Mouse (Mus musculus) liver, postnatal 0 days (tissue): ENCODE data around the gene A030014E15Rik. TPM values are rescaled to one million over a fixed set of nuclear protein-coding genes. Genes with fewer than 3 reads are reported as not detected.
"Not testable (repeated sequence)": the region's sequence is repeated elsewhere in the genome, so short reads cannot be mapped to it uniquely, and the experiment has no call there.

Source experiments
- ATAC-seq: fragments of 200-750 bp; cut with Nextera tagmentation; 2 replicates; pipeline ENCODE4 v1.8.0; 2017; ENCODE audit warnings: mild to moderate bottlenecking, moderate library complexity
- DNase-seq: peaks from one replicate; pipeline ENCODE4 v3.0.0-alpha.2; 2016
- H3K27ac ChIP-seq: fragments of 300-500 bp; sonication (generic); 2 replicates; pipeline ENCODE4 v1.5.1; 2014; ENCODE audit warnings: antibody characterized with exemption, moderate library complexity, mild to moderate bottlenecking, low read depth
- H3K27me3 ChIP-seq: fragments of 300-500 bp; sonication (generic); 2 replicates; pipeline ENCODE4 v1.6.1; 2014; ENCODE audit warnings: low read length, control low read depth, mixed read lengths; ENCODE audit not compliant: insufficient read depth
- H3K36me3 ChIP-seq: fragments of 300-500 bp; sonication (generic); replicated peaks from 2 replicates; pipeline ENCODE4 v1.6.1; 2014; ENCODE audit warnings: mild to moderate bottlenecking, control low read depth, low read length, moderate library complexity, mixed read lengths; ENCODE audit not compliant: insufficient read depth
- H3K4me1 ChIP-seq: fragments of 300-500 bp; sonication (generic); 2 replicates; pipeline ENCODE4 v1.6.1; 2014; ENCODE audit warnings: antibody characterized with exemption, mild to moderate bottlenecking, control low read depth; ENCODE audit not compliant: insufficient read depth
- H3K4me2 ChIP-seq: fragments of 300-500 bp; sonication (generic); 2 replicates; pipeline ENCODE4 v1.6.1; 2014; ENCODE audit warnings: low read depth, mild to moderate bottlenecking, low read length, moderate library complexity, mixed read lengths
- H3K4me3 ChIP-seq: fragments of 300-500 bp; sonication (generic); 2 replicates; pipeline ENCODE4 v1.5.1; 2014; ENCODE audit warnings: low read depth, low read length
- H3K9ac ChIP-seq: fragments of 300-500 bp; sonication (generic); replicated peaks from 2 replicates; pipeline ENCODE4 v1.6.1; 2014; ENCODE audit warnings: mild to moderate bottlenecking, moderate library complexity
- H3K9me3 ChIP-seq: fragments of 300-500 bp; sonication (generic); 2 replicates; pipeline ENCODE4 v1.6.1; 2016; ENCODE audit warnings: mild to moderate bottlenecking, control low read depth, low read length, mixed read lengths
- CTCF ChIP-seq: sonication (generic); IDR thresholded peaks from 2 replicates; pipeline ENCODE4 v1.5.1; 2016; ENCODE audit warnings: antibody characterized with exemption, low read depth
- EP300 ChIP-seq: IDR thresholded peaks from 2 replicates; pipeline ENCODE4 v1.6.1; 2016; ENCODE audit warnings: antibody characterized with exemption, low read depth, mild to moderate bottlenecking
- WGBS: fragments of 180-500 bp; shearing (Covaris S2); extraction: QIAGEN DNeasy Blood & Tissue Kit; methylation state at CpG from one replicate; pipeline ENCODE4 v1.1.7; 2014; ENCODE audit not compliant: insufficient replicate concordance; 5-methylcytosine and 5-hydroxymethylcytosine counted together
- polyA plus RNA-seq: library from polyadenylated mRNA; unstranded; fragments of >200 nt; fragmentation: Nextera tagmentation; extraction: Ambion mirVana; gene quantifications from 2 replicates; pipeline ENCODE4 v1.2.1, GENCODE M21; 2015

The A030014E15Rik gene
- polyA plus RNA-seq, 1 experiment from 2014 or later: not detected

GRCm38 (mm10) chr1:82948601-82949000, 23.9 kb downstream of the A030014E15Rik start:
- no peak overlapping the region for H3K27ac ChIP-seq
- ATAC-seq (no peak), DNase-seq (no peak)
- TF ChIP-seq EP300: no peak
- no peak for TF ChIP-seq CTCF
- H3K36me3 ChIP-seq: no peaks in the 10 kb centered on the region
- H3K9me3 ChIP-seq: no peaks in the 10 kb centered on the region
- H3K4me2 ChIP-seq: no peak overlapping the region
- no peak overlapping the region for H3K4me3 ChIP-seq
- H3K27me3 ChIP-seq: no peaks in the 10 kb centered on the region
- no peaks in the 10 kb centered on the region for H3K4me1 ChIP-seq
- WGBS: 74% methylated on average over 2 of the region's 2 CpGs
- no peak overlapping the region for H3K9ac ChIP-seq

- not testable (repeated sequence) for H3K36me3 ChIP-seq, H3K9me3 ChIP-seq, H3K4me2 ChIP-seq, H3K4me1 ChIP-seq, H3K27ac ChIP-seq, H3K4me3 ChIP-seq, H3K9ac ChIP-seq, DNase-seq, ATAC-seq, H3K27me3 ChIP-seq
Measured at GRCm38 (mm10) chr1:82955913-82956312, 31.2 kb downstream of the A030014E15Rik start, which contains the start of gene Gm7544. Gene Gm7544 (minus strand): TSS chr1:82956013.

DNA sequence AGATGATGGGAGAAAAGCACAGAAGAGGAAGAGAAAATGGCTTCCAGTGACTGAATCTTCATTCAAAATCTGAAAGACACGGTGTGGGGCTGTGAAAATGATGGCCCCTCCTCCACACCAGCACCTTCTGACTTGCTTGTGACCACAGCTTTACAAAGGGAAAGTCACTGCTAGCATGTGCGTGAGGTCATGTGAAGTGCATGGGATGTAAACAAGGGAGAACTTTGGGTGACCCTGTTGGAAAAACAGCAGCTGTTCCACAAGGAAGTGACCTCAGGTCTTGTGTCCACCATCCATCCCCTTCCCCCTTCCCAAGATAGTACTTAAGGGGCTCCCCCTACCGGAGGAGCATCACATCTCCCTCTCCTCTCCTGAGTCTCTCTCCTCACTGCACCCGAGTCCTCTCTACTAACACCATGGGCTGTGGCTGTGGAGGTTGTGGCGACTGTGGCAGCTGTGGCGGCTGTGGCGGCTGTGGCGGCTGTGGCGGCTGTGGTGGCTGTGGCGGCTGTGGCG, 35.2 kb downstream of the A030014E15Rik start, which contains the start of gene Gm47955:
Gene Gm47955 (plus strand): TSS at position 417 of the 516 bp plus-strand sequence.
- ATAC-seq (no peak), DNase-seq (no peak)
- H3K36me3 ChIP-seq: no peaks in the 10 kb centered on the region
- H3K9ac ChIP-seq: no peak within 1 kb of the TSS
- H3K4me1 ChIP-seq: no peaks in the 10 kb centered on the region
- no peak within 1 kb of the TSS for H3K27ac ChIP-seq
- no peaks in the 10 kb centered on the region for H3K27me3 ChIP-seq
- H3K4me2 ChIP-seq: no peak within 1 kb of the TSS
- no peak within 1 kb of the TSS for H3K4me3 ChIP-seq
- no peaks in the 10 kb centered on the region for H3K9me3 ChIP-seq
- TF ChIP-seq CTCF (no peak), EP300 (no peak)
- WGBS: 71% methylated on average over 7 of the region's 11 CpGs

DNA sequence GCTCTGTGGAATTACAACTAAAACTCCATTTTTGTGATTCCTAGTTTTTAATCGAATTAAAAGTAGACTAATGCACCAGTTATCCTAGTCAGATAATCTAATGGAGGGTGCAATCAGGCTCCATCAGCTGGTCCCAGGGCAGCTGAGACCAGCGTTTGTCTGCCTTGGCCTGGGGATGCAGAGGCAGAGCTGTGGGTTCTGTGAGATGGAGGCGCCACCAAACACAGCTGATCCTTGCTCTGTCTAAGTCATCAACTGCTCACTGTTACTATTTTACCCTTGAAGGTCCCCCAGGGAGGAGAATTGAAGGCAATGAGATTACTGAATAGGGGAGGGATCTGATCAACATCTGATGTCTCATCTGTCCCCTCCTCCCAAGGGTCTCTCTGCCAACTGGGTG, 41.7 kb downstream of the A030014E15Rik start:
- H3K9me3 ChIP-seq: no peaks in the 10 kb centered on the region
- no peak for ATAC-seq
- no peak overlapping the region for H3K27ac ChIP-seq
- no peak overlapping the region for H3K4me2 ChIP-seq
- WGBS: 51% methylated on average over 3 of the region's 3 CpGs
- H3K9ac ChIP-seq: no peak overlapping the region
- no peak for DNase-seq
- TF ChIP-seq CTCF: no peak
- no peak for TF ChIP-seq EP300
- H3K4me3 ChIP-seq: no peak overlapping the region
- no peaks in the 10 kb centered on the region for H3K36me3 ChIP-seq
- no peaks in the 10 kb centered on the region for H3K27me3 ChIP-seq
- H3K4me1 ChIP-seq: no peaks in the 10 kb centered on the region

- TF ChIP-seq EP300 (peak; percentile 23; the same call in 1 of the 2 replicates), CTCF (no peak)
- H3K4me1 ChIP-seq: no peaks in the 10 kb centered on the region
- no peak overlapping the region for H3K9ac ChIP-seq
- peak; percentile 76 for ATAC-seq
- no peak overlapping the region for H3K27ac ChIP-seq
- DNase-seq: no peak
- H3K27me3 ChIP-seq: no peaks in the 10 kb centered on the region
- WGBS: 27% methylated on average over 4 of the region's 4 CpGs
- no peaks in the 10 kb centered on the region for H3K36me3 ChIP-seq
- H3K4me2 ChIP-seq: no peak overlapping the region
- no peak overlapping the region for H3K4me3 ChIP-seq
- H3K9me3 ChIP-seq: no peaks in the 10 kb centered on the region
Measured at GRCm38 (mm10) chr1:82972046-82972445, 47.3 kb downstream of the A030014E15Rik start.

DNA sequence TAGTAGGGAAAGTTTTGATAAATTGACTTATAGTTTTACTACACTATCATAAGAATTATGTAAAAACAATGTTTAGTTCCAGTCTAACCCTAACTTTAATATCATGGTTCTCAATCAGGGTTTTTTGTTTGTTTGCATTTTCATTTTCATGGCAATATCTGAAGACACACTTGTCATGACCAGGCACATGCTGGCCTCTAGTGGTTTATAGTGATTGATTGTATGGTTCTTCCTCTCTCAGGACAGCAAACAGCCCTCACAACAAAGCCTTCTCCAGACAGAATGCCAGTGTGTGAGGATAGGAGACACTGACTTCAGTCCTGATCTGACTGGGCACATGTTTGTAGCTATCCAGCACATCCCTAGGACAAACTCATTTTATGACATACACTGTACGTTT, 48.5 kb downstream of the A030014E15Rik start:
- ATAC-seq: no peak

DNA sequence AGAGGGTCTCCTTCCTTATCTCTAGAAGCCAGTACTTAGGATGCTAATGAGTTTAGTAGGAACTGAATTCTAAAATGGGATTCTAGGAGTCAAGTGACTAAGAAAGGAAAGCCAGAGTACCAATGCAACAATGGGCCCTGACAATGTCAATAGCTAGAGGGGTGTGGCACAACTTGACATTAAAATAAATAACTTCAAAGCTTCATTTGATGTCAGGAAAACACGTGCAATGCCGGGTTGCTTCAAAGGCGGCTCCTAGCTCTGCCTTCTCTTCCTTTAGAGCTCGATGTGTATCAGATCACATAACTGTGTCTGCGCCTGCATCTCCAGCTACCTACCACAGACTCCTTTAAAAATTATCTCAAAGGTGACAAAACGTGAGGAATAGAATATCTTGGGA, 49.2 kb downstream of the A030014E15Rik start:
- ATAC-seq (no peak), DNase-seq (no peak)
- no peak overlapping the region for H3K27ac ChIP-seq
- H3K27me3 ChIP-seq: no peaks in the 10 kb centered on the region
- no peak overlapping the region for H3K9ac ChIP-seq
- no peaks in the 10 kb centered on the region for H3K4me1 ChIP-seq
- 42% methylated on average over 6 of the region's 6 CpGs for WGBS
- no peak overlapping the region for H3K4me3 ChIP-seq
- no peaks in the 10 kb centered on the region for H3K36me3 ChIP-seq
- TF ChIP-seq CTCF: no peak
- TF ChIP-seq EP300: no peak
- no peak overlapping the region for H3K4me2 ChIP-seq
- H3K9me3 ChIP-seq: no peaks in the 10 kb centered on the region

More for the DNA sequence above, 48.5 kb downstream of the A030014E15Rik start:
- H3K4me1 ChIP-seq: no peaks in the 10 kb centered on the region
- no peaks in the 10 kb centered on the region for H3K36me3 ChIP-seq
- H3K9ac ChIP-seq: no peak overlapping the region
- H3K27ac ChIP-seq: no peak overlapping the region
- WGBS: 78% methylated on average over 1 of the region's 1 CpGs
- H3K4me3 ChIP-seq: no peak overlapping the region
- no peak for DNase-seq
- TF ChIP-seq EP300 (no peak), CTCF (peak; percentile 23; the same call in 1 of the 2 replicates)
- H3K27me3 ChIP-seq: no peaks in the 10 kb centered on the region
- H3K4me2 ChIP-seq: no peak overlapping the region
- H3K9me3 ChIP-seq: no peaks in the 10 kb centered on the region
